Mouse (Mus musculus) telencephalon, adult 2 months (tissue): ENCODE measurements around the gene Dennd2c.

Source experiments
- DNase-seq: peaks from one replicate; pipeline ENCODE4 v3.0.0-alpha.2; 2011; ENCODE audit warnings: low read depth, low spot score

Dennd2c gene

GRCm38 (mm10) chr3:103102454-103103390 is at the start of gene Dennd2c:
Gene Dennd2c (plus strand): TSS chr3:103102604.
- no peak for DNase-seq

- no peak for DNase-seq
Measured at GRCm38 (mm10) chr3:103056016-103056595, 46.3 kb upstream of the Dennd2c start.

- no peak for DNase-seq
Measured at GRCm38 (mm10) chr3:103057752-103058151, 44.7 kb upstream of the Dennd2c start.

GRCm38 (mm10) chr3:103058207-103059157 is 43.9 kb upstream of the Dennd2c start, which contains the start of gene Nras:
Gene Nras (plus strand): TSS chr3:103058285.
- peak; percentile 74 for DNase-seq

- no peak for DNase-seq
Measured at GRCm38 (mm10) chr3:103066927-103067326, 35.5 kb upstream of the Dennd2c start.

- DNase-seq = no peak
Measured at GRCm38 (mm10) chr3:103068971-103069370, 33.4 kb upstream of the Dennd2c start.

GRCm38 (mm10) chr3:103073771-103074170 is 28.6 kb upstream of the Dennd2c start, which contains the start of gene Ampd1:
Gene Ampd1 (plus strand): TSS chr3:103074014.
- no peak for DNase-seq

GRCm38 (mm10) chr3:103075871-103076270 is 26.5 kb upstream of the Dennd2c start:
- no peak for DNase-seq

- no peak for DNase-seq
Measured at GRCm38 (mm10) chr3:103076476-103076875, 25.9 kb upstream of the Dennd2c start.

GRCm38 (mm10) chr3:103079301-103079700 is 23.1 kb upstream of the Dennd2c start:
- DNase-seq = no peak

- DNase-seq = no peak
Measured at GRCm38 (mm10) chr3:103081051-103081450, 21.4 kb upstream of the Dennd2c start.

- no peak for DNase-seq
Measured at GRCm38 (mm10) chr3:103081861-103082453, 20.4 kb upstream of the Dennd2c start.

- DNase-seq = no peak
Measured at GRCm38 (mm10) chr3:103082761-103083160, 19.6 kb upstream of the Dennd2c start.

GRCm38 (mm10) chr3:103085986-103086385 is 16.4 kb upstream of the Dennd2c start:
- DNase-seq = no peak

- no peak for DNase-seq
Measured at GRCm38 (mm10) chr3:103091753-103092152, 10.7 kb upstream of the Dennd2c start.

GRCm38 (mm10) chr3:103098662-103099061 is 3.7 kb upstream of the Dennd2c start:
- no peak for DNase-seq

GRCm38 (mm10) chr3:103099667-103100066 is 2.7 kb upstream of the Dennd2c start:
- no peak for DNase-seq

GRCm38 (mm10) chr3:103100735-103101134 is 1.7 kb upstream of the Dennd2c start:
- DNase-seq = no peak

- DNase-seq = no peak
Measured at GRCm38 (mm10) chr3:103101194-103101593, 1.2 kb upstream of the Dennd2c start.

- no peak for DNase-seq
Measured at GRCm38 (mm10) chr3:103101909-103102308, 495 bp upstream of the Dennd2c start.

GRCm38 (mm10) chr3:103107565-103108240 is 5.3 kb downstream of the Dennd2c start:
- no peak for DNase-seq
